Mouse (Mus musculus) kidney, adult 18-20 months (tissue): ENCODE measurements around the gene Syde2.

Experiments
- DNase-seq: peaks from one replicate; pipeline ENCODE4 v3.0.0; 2021

The Syde2 gene

GRCm38 (mm10) chr3:146058263-146058662 lies 70.6 kb downstream of the Syde2 start:
- DNase-seq, result peak; percentile 49

GRCm38 (mm10) chr3:146059356-146059926 lies 71.8 kb downstream of the Syde2 start:
- DNase-seq, result no peak

GRCm38 (mm10) chr3:146063146-146063545 lies 75.5 kb downstream of the Syde2 start:
- no peak for DNase-seq

GRCm38 (mm10) chr3:146069276-146069675 lies 81.6 kb downstream of the Syde2 start:
- no peak for DNase-seq
